Mouse (Mus musculus): ENCODE measurements around the gene B3galnt2.

GRCm38 (mm10) chr13:14043851-14044250 is 89.6 kb downstream of the B3galnt2 start:
- TF ChIP-seq POLR2A (IDR thresholded peaks at IDR 0.05; ENCODE audit: borderline replicate concordance, extremely low read depth, insufficient read depth, insufficient read length, poor library complexity, severe bottlenecking), result no peak
- TF ChIP-seq CTCF (IDR thresholded peaks at IDR 0.05; ENCODE audit: borderline replicate concordance, extremely low read depth, insufficient read depth, insufficient read length), result no peak

Data from brain, embryonic 14.5 days (tissue).